Mouse (Mus musculus) activated CD4-positive, CD25-positive, alpha-beta regulatory T cell, adult 4 months (primary cell): ENCODE measurements around the gene Hbp1. TPM values are rescaled to one million over a fixed set of nuclear protein-coding genes. Genes with fewer than 3 reads are reported as not detected.

Experiments used
- ATAC-seq: one replicate; pipeline ENCODE4 v1.8.0; 2017
- polyA plus RNA-seq, 2 experiments: library from polyadenylated mRNA; unstranded; fragments of 100-300 nt; shearing (Covaris generic); gene quantifications; one replicate each; pipeline ENCODE4 v1.2.1; 2017

Gene Hbp1
- polyA plus RNA-seq = 100 to 1,000 TPM in 1 of 2 experiments, 10 to 100 TPM in 1; 96.5 to 144 TPM

GRCm38 (mm10) chr12:31949759-31950658 is at the start of gene Hbp1:
Hbp1 (minus strand) TSS chr12:31950535.
- ATAC-seq = peak; percentile 87

GRCm38 (mm10) chr12:31998706-31999105 is 48.4 kb upstream of the Hbp1 start:
- no peak for ATAC-seq

- peak; percentile 4 for ATAC-seq
These were observed 47.1 kb upstream of the Hbp1 start for GRCm38 (mm10) chr12:31997328-31997878.

GRCm38 (mm10) chr12:31996877-31997276 is 46.5 kb upstream of the Hbp1 start:
- peak; percentile 96 for ATAC-seq

- no peak for ATAC-seq
These were observed 40.2 kb upstream of the Hbp1 start for GRCm38 (mm10) chr12:31990575-31990974.

- no peak for ATAC-seq
These were observed 39.4 kb upstream of the Hbp1 start for GRCm38 (mm10) chr12:31989726-31990125.

GRCm38 (mm10) chr12:31986463-31986862 is 36.1 kb upstream of the Hbp1 start:
- ATAC-seq = no peak

GRCm38 (mm10) chr12:31985738-31986137 is 35.4 kb upstream of the Hbp1 start:
- ATAC-seq = no peak

GRCm38 (mm10) chr12:31984664-31985063 is 34.3 kb upstream of the Hbp1 start:
- no peak for ATAC-seq

- no peak for ATAC-seq
These were observed 33.9 kb upstream of the Hbp1 start for GRCm38 (mm10) chr12:31984206-31984605.

- no peak for ATAC-seq
These were observed 33.4 kb upstream of the Hbp1 start for GRCm38 (mm10) chr12:31983769-31984168.

GRCm38 (mm10) chr12:31983238-31983637 is 32.9 kb upstream of the Hbp1 start:
- ATAC-seq = no peak

GRCm38 (mm10) chr12:31977613-31978195 is 27.4 kb upstream of the Hbp1 start:
- no peak for ATAC-seq

GRCm38 (mm10) chr12:31976544-31976943 is 26.2 kb upstream of the Hbp1 start:
- no peak for ATAC-seq

GRCm38 (mm10) chr12:31973473-31974172 is 23.3 kb upstream of the Hbp1 start:
- ATAC-seq = no peak

GRCm38 (mm10) chr12:31971547-31971946 is 21.2 kb upstream of the Hbp1 start:
- no peak for ATAC-seq

- no peak for ATAC-seq
These were observed 18.8 kb upstream of the Hbp1 start for GRCm38 (mm10) chr12:31969111-31969510.

GRCm38 (mm10) chr12:31967536-31967935 is 17.2 kb upstream of the Hbp1 start:
- peak; percentile 98 for ATAC-seq

GRCm38 (mm10) chr12:31966405-31966804 is 16.1 kb upstream of the Hbp1 start:
- ATAC-seq = no peak

- ATAC-seq = no peak
These were observed 15.3 kb upstream of the Hbp1 start for GRCm38 (mm10) chr12:31965517-31966212.

GRCm38 (mm10) chr12:31964074-31964473 is 13.7 kb upstream of the Hbp1 start:
- no peak for ATAC-seq

GRCm38 (mm10) chr12:31955843-31956242 is 5.5 kb upstream of the Hbp1 start:
- ATAC-seq = no peak
